Mouse (Mus musculus): ENCODE measurements around the gene Pmf1.

- TF ChIP-seq POLR2A (IDR thresholded peaks at IDR 0.05; ENCODE audit: low read depth, low read length) (no peak), CTCF (IDR thresholded peaks at IDR 0.05; ENCODE audit: borderline replicate concordance, insufficient read depth, low read length) (no peak)
These were observed 15.2 kb upstream of the Pmf1 start for GRCm38 (mm10) chr3:88425330-88425689.
